Mouse (Mus musculus): Measurements from ENCODE around the gene Samt2.
"Not testable (repeated sequence)": the region's sequence is repeated elsewhere in the genome, so short reads cannot be mapped to it uniquely, and the experiment has no call there.

Samt2 gene

DNA sequence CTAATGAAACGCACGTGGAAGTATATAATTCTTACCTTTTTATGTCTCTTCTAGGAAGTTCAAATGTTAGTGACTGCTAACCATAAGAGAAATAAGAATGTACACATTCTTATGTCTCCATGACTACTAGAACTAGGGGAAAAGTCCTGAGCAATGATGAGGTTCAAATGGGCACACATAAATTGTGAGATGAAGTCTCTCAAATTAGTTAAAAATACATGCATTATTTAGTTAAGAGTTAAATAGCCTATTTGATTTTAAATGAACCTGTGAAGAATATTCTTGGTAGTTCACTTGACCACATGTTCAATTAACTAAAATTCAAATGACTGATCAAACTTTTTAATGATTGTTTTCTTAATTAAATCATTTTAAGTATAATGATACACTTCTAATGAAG, at the start of gene Samt2:
Gene Samt2, minus strand, starts transcription at position 101 of the 400 bp plus-strand sequence.
- not testable (repeated sequence) for DNase-seq (ENCODE audit: low spot score)

Data from spleen, adult 12 weeks (tissue).